ENCODE assay signal across 18 mouse cellular contexts in the genomic region with DNA sequence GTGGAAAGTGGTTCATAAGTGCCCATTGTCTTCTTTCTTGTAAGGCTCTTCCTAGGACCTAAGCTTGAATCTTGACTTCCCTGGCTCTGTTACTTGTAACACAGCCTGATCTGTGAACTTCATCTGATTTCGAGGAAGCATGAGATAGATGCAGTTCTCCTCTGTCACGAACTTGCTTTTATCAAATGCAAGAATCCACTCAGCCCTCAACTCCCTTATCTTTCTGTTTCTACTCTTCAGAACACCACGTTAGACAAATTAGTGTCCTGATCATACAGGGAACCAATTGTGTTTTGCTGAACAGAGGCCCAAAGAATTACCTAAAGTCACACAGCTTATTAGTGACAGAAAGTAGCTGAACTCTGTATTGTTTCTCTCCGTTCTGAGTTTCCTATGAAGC.
A peak's percentile ranks its signal among the peaks of the same experiment; 100 is the strongest.
DNase-seq lines count a peak whose midpoint lies in the region; TF ChIP-seq lines count a peak whose summit lies in the region.
"Had no signal": no experiment of that assay in that cellular context is flagged by ENCODE, and none has a peak within 500 bp of the region (broad histone marks: within the 10 kb centered on the region; RNA-seq: fewer than 3 reads in every experiment).

No protein-coding gene starts in this region.

- peak; percentile 35 to 67 for TF ChIP-seq EP300 in MEL (IDR thresholded peaks at IDR 0.05; ENCODE audit: low read depth in 1 of 2, low read length in 2 of 2)

- no peak for TF ChIP-seq CTCF in MEL (IDR thresholded peaks at IDR 0.05 in 2 of 3, conservative IDR thresholded peaks at IDR 0.05 in 1 of 3; ENCODE audit: control insufficient read depth in 1 of 3, insufficient read depth in 1 of 3, low read depth in 2 of 3, low read length in 3 of 3, poor library complexity in 1 of 3, severe bottlenecking in 1 of 3)

- H3K27me3 ChIP-seq in MEL (ENCODE audit: control insufficient read depth in 1 of 2, insufficient read depth in 2 of 2, low read length in 2 of 2): no peaks in the 10 kb centered on the region
- H3K27me3 ChIP-seq: CH12.LX, Patski had no signal

- H3K36me3 ChIP-seq in MEL (ENCODE audit: control insufficient read depth in 1 of 2, insufficient read depth in 2 of 2, low read length in 2 of 2): peaks cover 0 to 66% of the 10 kb centered on the region in 2 experiments; a peak in 2 of 4 replicates
- H3K36me3 ChIP-seq: G1E had no signal

- TF ChIP-seq RAD21 in MEL (IDR thresholded peaks at IDR 0.05; ENCODE audit: low read depth, low read length): no peak

- TF ChIP-seq POLR2A in MEL (IDR thresholded peaks at IDR 0.05; ENCODE audit: control insufficient read depth in 1 of 2, insufficient read depth in 1 of 2, low read depth in 1 of 2, low read length in 2 of 2, poor library complexity in 1 of 2): no peak

- H3K4me3 ChIP-seq in MEL (ENCODE audit: control insufficient read depth in 1 of 2, insufficient read depth in 1 of 2, low read depth in 2 of 2, low read length in 2 of 2): no peak overlapping the region

- peaks cover 52 to 76% of the 10 kb centered on the region in 2 experiments for H3K4me1 ChIP-seq in MEL (ENCODE audit: control insufficient read depth in 1 of 2, insufficient read depth in 2 of 2, low read length in 2 of 2)

- H3K27ac ChIP-seq in MEL (ENCODE audit: control insufficient read depth, low read depth, low read length): peak overlapping the region; percentile 82

- peak; percentile 14 for DNase-seq in heart, adult 11 months
- no peak for DNase-seq in heart, adult 18-20 months
- peak; percentile 56 for DNase-seq in MEL (ENCODE audit: low read depth, low spot score)
- no peak for DNase-seq in urinary bladder, postnatal 25 days (ENCODE audit: low spot score)
- DNase-seq: adrenal gland, adult 2 months; adrenal gland, adult 8-10 months; adrenal gland, postnatal 10 days; adrenal gland, postnatal 14 days; adrenal gland, postnatal 25 days; adrenal gland, postnatal 36 days; B cell, adult 2 months; cerebellum, adult 11 months; cerebellum, adult 11-12 months; cerebellum, adult 18-20 months; cerebellum, adult 2 months had no signal

- peak overlapping the region; percentile 40; the same call in 1 of the 2 replicates for H3K9ac ChIP-seq in MEL (ENCODE audit: control insufficient read depth, low read depth, low read length, poor library complexity, severe bottlenecking)

- H3K79me2 ChIP-seq in MEL (ENCODE audit: control insufficient read depth, insufficient read depth, low read length, poor library complexity): no peaks in the 10 kb centered on the region

- H3K9me3 ChIP-seq in MEL (replicated peaks; ENCODE audit: insufficient read depth, low read length): no peaks in the 10 kb centered on the region
- H3K9me3 ChIP-seq: G1E had no signal

TF ChIP-seq in MEL, 35 proteins besides CTCF, POLR2A, EP300 and RAD21:
- peak; percentile 26; the same call in 1 of the 2 replicates for TF ChIP-seq SIN3A (IDR thresholded peaks at IDR 0.05; ENCODE audit: low read length)
- TF ChIP-seq MAX (IDR thresholded peaks at IDR 0.05; ENCODE audit: low read length): 0 out of 2 replicates have a peak, but pooled peaks have one; percentile 24
- TF ChIP-seq RCOR1 (IDR thresholded peaks at IDR 0.05; ENCODE audit: low read depth, low read length): peak; percentile 64; the same call in 1 of the 2 replicates
- no peak for TF ChIP-seq TBP (IDR thresholded peaks at IDR 0.05; ENCODE audit: low read depth, low read length)
- peak; percentile 10; the same call in 1 of the 2 replicates for TF ChIP-seq BHLHE40 (IDR thresholded peaks at IDR 0.05; ENCODE audit: borderline replicate concordance, low read depth, low read length)
- peak; percentile 63 for TF ChIP-seq ETS1 (IDR thresholded peaks at IDR 0.05; ENCODE audit: low read depth, low read length)
- peak; percentile 54; the same call in 1 of the 2 replicates for TF ChIP-seq TCF12 (IDR thresholded peaks at IDR 0.05; ENCODE audit: low read depth, low read length)
- TF ChIP-seq CHD1 (IDR thresholded peaks at IDR 0.05; ENCODE audit: low read depth, low read length): no peak
- no peak for TF ChIP-seq SMC3 (IDR thresholded peaks at IDR 0.05; ENCODE audit: low read depth, low read length)
- TF ChIP-seq MAZ (IDR thresholded peaks at IDR 0.05; ENCODE audit: low read depth, low read length): no peak
- TF ChIP-seq GATA1 (IDR thresholded peaks at IDR 0.05; ENCODE audit: low read depth, low read length): peak; percentile 85
- TF ChIP-seq ELF1 (IDR thresholded peaks at IDR 0.05; ENCODE audit: low read depth, low read length): no peak

Comparison
In these comparisons a context has a peak if more than half of its experiments do, and no peak if none do; other contexts are left out.
1. DNase-seq: peak in heart, adult 11 months (single experiment) and MEL (single experiment); none in heart, adult 18-20 months (0 of 2) and urinary bladder, postnatal 25 days (single experiment).